ENCODE assay signal across 8 mouse cellular contexts in the genomic region with DNA sequence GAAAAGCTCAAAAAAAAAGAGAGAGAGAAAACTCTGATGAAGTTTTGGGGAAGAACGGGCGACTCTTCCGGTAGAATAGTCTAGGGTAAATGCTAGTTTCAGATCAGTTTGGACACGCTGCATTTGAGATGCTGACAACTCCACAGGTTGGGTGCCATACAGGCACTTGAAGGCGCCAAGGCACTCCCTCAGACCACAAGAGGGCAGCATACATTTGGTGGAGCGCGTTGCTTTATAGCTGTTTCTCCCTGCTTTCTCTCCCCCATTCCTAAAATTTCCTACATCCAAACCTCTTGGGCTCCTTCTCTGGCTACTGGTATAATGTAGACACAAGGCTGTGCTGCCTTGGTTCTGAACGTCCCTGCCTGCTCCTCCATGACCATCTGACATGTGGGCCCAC. TPM values are rescaled to one million over a fixed set of nuclear protein-coding genes. Genes with fewer than 3 reads are reported as not detected.
DNase-seq lines count a peak whose midpoint lies in the region; ATAC-seq and TF ChIP-seq lines count a peak whose summit lies in the region.

No protein-coding gene starts in this region.

- DNase-seq in G1E (ENCODE audit: low spot score): no peak
- peak; percentile 93 for DNase-seq in brain, adult 2 months (ENCODE audit: low read depth, low spot score)
- DNase-seq in heart, postnatal 14 days: peak; percentile 58 to 78
- DNase-seq in kidney, postnatal 36 days: peak; percentile 74 to 83
- peak; percentile 56 to 71 for DNase-seq in lung, adult 18-20 months
- DNase-seq in urinary bladder, postnatal 10 days (ENCODE audit: low spot score): no peak

- H3K36me3 ChIP-seq in G1E (replicated peaks): peaks cover 77% of the 10 kb centered on the region
- peaks cover 22% of the 10 kb centered on the region for H3K36me3 ChIP-seq in neural tube, embryonic 14.5 days (ENCODE audit: control insufficient read depth, insufficient read depth, low read length)

- H3K27ac ChIP-seq in neural tube, embryonic 14.5 days (ENCODE audit: low read depth, low read length): peak overlapping the region; percentile 10; the same call in 1 of the 2 replicates

- H3K9me3 ChIP-seq in G1E (replicated peaks): no peaks in the 10 kb centered on the region
- H3K9me3 ChIP-seq in neural tube, embryonic 14.5 days (ENCODE audit: control insufficient read depth, low read length): no peaks in the 10 kb centered on the region

- H3K4me1 ChIP-seq in G1E (ENCODE audit: insufficient read depth, low read depth, low read length): peaks cover 40% of the 10 kb centered on the region
- H3K4me1 ChIP-seq in neural tube, embryonic 14.5 days (ENCODE audit: control insufficient read depth, insufficient read depth, low read length): peaks cover 29% of the 10 kb centered on the region

- H3K4me2 ChIP-seq in neural tube, embryonic 14.5 days (ENCODE audit: low read depth, low read length): peak overlapping the region; percentile 97; the same call in 1 of the 2 replicates

- no peaks in the 10 kb centered on the region for H3K27me3 ChIP-seq in G1E (ENCODE audit: insufficient read depth, low read length)
- no peaks in the 10 kb centered on the region for H3K27me3 ChIP-seq in neural tube, embryonic 14.5 days (ENCODE audit: control insufficient read depth, insufficient read depth, low read length)

- WGBS in neural tube, embryonic 14.5 days: 15% methylated on average over 8 of the region's 8 CpGs

- no peak for ATAC-seq in G1E (ENCODE audit: extremely low read depth, insufficient number of reproducible peaks, low FRiP score, poor library complexity, severe bottlenecking)
- peak; percentile 56; the same call in 1 of the 2 replicates for ATAC-seq in erythroblast, adult 5-6 weeks (replicated peaks; ENCODE audit: low FRiP score, poor library complexity, severe bottlenecking)
- ATAC-seq in neural tube, embryonic 14.5 days (ENCODE audit: low read depth): no peak

- intact Hi-C loops in heart, postnatal 14 days (cut with DNase I): loop anchor here (1.0 kb wide), 1 partner anchor 21 kb away; no protein-coding TSS in a partner anchor

- no peak overlapping the region for H3K4me3 ChIP-seq in G1E (ENCODE audit: low read depth, low read length)
- no peak overlapping the region; the same call in 1 of the 2 replicates for H3K4me3 ChIP-seq in neural tube, embryonic 14.5 days (ENCODE audit: low read depth, low read length)

- H3K9ac ChIP-seq in neural tube, embryonic 14.5 days (replicated peaks; ENCODE audit: low read depth, low read length): no peak overlapping the region

- peak; percentile 69 for TF ChIP-seq CTCF in G1E (IDR thresholded peaks at IDR 0.05; ENCODE audit: low read depth, low read length)

RNA-seq across cellular contexts. Expression of gene Rpp25l, which starts 0.9 kb away (rescaled TPM):
- 6.4 and 26.3 TPM in 2 replicates for total RNA-seq in G1E (2014; fragmentation: Nextera tagmentation)
- total RNA-seq in G1E (2017): 31.7 and 36.5 TPM in 2 replicates
- polyA plus RNA-seq in G1E (2012): 77.0 and 82.0 TPM in 2 replicates
- 6.3 and 9.6 TPM in 2 replicates for total RNA-seq in erythroblast, adult 5-6 weeks (2015; ENCODE audit: low replicate concordance)
- total RNA-seq in erythroblast, adult 5-6 weeks (2017; ENCODE audit: low replicate concordance): 2.5 and 4.7 TPM in 2 replicates
- total RNA-seq in heart, postnatal 14 days (2021): 10 to 100 TPM; 28.7 to 30.2 TPM
- polyA plus RNA-seq in neural tube, embryonic 14.5 days (2014; fragmentation: Nextera tagmentation; extraction: Ambion mirVana): 61.3 and 65.5 TPM in 2 replicates

RNA-seq across cellular contexts. Expression of gene Dctn3, which starts 8.7 kb away (rescaled TPM):
- total RNA-seq in G1E (2014; fragmentation: Nextera tagmentation): 95.3 and 110 TPM in 2 replicates
- total RNA-seq in G1E (2017): 133 and 178 TPM in 2 replicates
- polyA plus RNA-seq in G1E (2012): 187 and 274 TPM in 2 replicates
- total RNA-seq in erythroblast, adult 5-6 weeks (2015; ENCODE audit: low replicate concordance): 22.8 and 26.7 TPM in 2 replicates
- total RNA-seq in erythroblast, adult 5-6 weeks (2017; ENCODE audit: low replicate concordance): 30.0 and 37.1 TPM in 2 replicates
- total RNA-seq in heart, postnatal 14 days (2021): 10 to 100 TPM; 83.6 to 87.8 TPM
- polyA plus RNA-seq in neural tube, embryonic 14.5 days (2014; fragmentation: Nextera tagmentation; extraction: Ambion mirVana): 259 and 281 TPM in 2 replicates

RNA-seq across cellular contexts. Expression of gene Il11ra1, which starts 14.5 kb away (rescaled TPM):
- 3.4 and 4.0 TPM in 2 replicates for total RNA-seq in G1E (2014; fragmentation: Nextera tagmentation)
- total RNA-seq in G1E (2017): 13.1 and 18.5 TPM in 2 replicates
- polyA plus RNA-seq in G1E (2012): 4.6 and 6.7 TPM in 2 replicates
- total RNA-seq in erythroblast, adult 5-6 weeks (2015; ENCODE audit: low replicate concordance): 4.6 and 7.5 TPM in 2 replicates
- 8.2 and 18.1 TPM in 2 replicates for total RNA-seq in erythroblast, adult 5-6 weeks (2017; ENCODE audit: low replicate concordance)
- 10 to 100 TPM; 56.9 to 61.0 TPM for total RNA-seq in heart, postnatal 14 days (2021)
- 26.2 and 47.2 TPM in 2 replicates for polyA plus RNA-seq in neural tube, embryonic 14.5 days (2014; fragmentation: Nextera tagmentation; extraction: Ambion mirVana)

RNA-seq across cellular contexts. Expression of gene Arid3c, which starts 16.7 kb away (rescaled TPM):
- total RNA-seq in G1E (2014; fragmentation: Nextera tagmentation): not detected in 2 replicates
- total RNA-seq in G1E (2017): 0.12 TPM in 1 of 2 replicates, not detected in the other
- not detected in 2 replicates for polyA plus RNA-seq in G1E (2012)
- total RNA-seq in erythroblast, adult 5-6 weeks (2015; ENCODE audit: low replicate concordance): not detected in 2 replicates
- total RNA-seq in erythroblast, adult 5-6 weeks (2017; ENCODE audit: low replicate concordance): not detected in 2 replicates
- total RNA-seq in heart, postnatal 14 days (2021): not detected
- polyA plus RNA-seq in neural tube, embryonic 14.5 days (2014; fragmentation: Nextera tagmentation; extraction: Ambion mirVana): 1.4 and 1.8 TPM in 2 replicates

RNA-seq across cellular contexts. Expression of gene Cntfr, which starts 17.4 kb away (rescaled TPM):
- total RNA-seq in G1E (2014; fragmentation: Nextera tagmentation) (not detected in 2 replicates), G1E (2017) (0.33 TPM in 1 of 2 replicates, not detected in the other)
- 1.7 and 2.2 TPM in 2 replicates for polyA plus RNA-seq in G1E (2012)
- total RNA-seq in erythroblast, adult 5-6 weeks (2015; ENCODE audit: low replicate concordance): not detected in 2 replicates
- total RNA-seq in erythroblast, adult 5-6 weeks (2017; ENCODE audit: low replicate concordance): not detected in 2 replicates
- 1 to 10 TPM; 2.0 to 5.1 TPM for total RNA-seq in heart, postnatal 14 days (2021)
- polyA plus RNA-seq in neural tube, embryonic 14.5 days (2014; fragmentation: Nextera tagmentation; extraction: Ambion mirVana): 15.6 and 19.9 TPM in 2 replicates

Comparison
In these comparisons a context has a peak if more than half of its experiments do, and no peak if none do; other contexts are left out.
1. DNase-seq: peak in brain, adult 2 months (single experiment), heart, postnatal 14 days (2 of 2), kidney, postnatal 36 days (2 of 2) and lung, adult 18-20 months (2 of 2); none in G1E (single experiment) and urinary bladder, postnatal 10 days (single experiment).